Mouse (Mus musculus) retina, postnatal 7 days (tissue): ENCODE data around the gene Dok1.

Experiments used
- DNase-seq: peaks from one replicate; pipeline ENCODE4 v3.0.0-alpha.2; 2012; ENCODE audit warnings: low read depth, low spot score

Dok1 gene

GRCm38 (mm10) chr6:83014482-83015466 lies 18.5 kb downstream of the Dok1 start:
- DNase-seq, result no peak

- no peak for DNase-seq
Measured at GRCm38 (mm10) chr6:83013444-83013843, 19.8 kb downstream of the Dok1 start.

DNA sequence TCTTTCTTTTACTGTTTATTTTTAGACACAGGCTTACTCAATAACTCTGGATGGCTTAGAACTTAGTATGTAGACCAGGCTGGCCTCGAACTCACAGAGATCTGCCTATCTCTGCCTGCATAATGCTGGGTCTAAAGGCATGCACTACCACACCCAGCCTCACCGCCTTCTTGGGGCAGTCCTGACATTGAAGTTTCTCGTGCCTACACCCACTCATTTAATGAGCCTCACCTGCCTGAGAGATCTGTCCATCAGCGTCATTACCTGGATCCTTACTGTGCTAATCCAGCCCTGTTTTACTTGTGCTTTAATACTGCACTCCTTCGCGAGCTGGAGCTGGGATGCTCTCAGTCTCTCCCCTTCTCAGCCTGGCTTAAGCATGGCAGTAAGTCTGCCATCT lies 21.5 kb downstream of the Dok1 start:
- DNase-seq, result no peak

GRCm38 (mm10) chr6:83011255-83011654 lies 22.0 kb downstream of the Dok1 start:
- no peak for DNase-seq

- DNase-seq, result no peak
Measured at GRCm38 (mm10) chr6:83010010-83010409, 23.3 kb downstream of the Dok1 start.

GRCm38 (mm10) chr6:83008659-83009058 lies 24.6 kb downstream of the Dok1 start:
- no peak for DNase-seq

DNA sequence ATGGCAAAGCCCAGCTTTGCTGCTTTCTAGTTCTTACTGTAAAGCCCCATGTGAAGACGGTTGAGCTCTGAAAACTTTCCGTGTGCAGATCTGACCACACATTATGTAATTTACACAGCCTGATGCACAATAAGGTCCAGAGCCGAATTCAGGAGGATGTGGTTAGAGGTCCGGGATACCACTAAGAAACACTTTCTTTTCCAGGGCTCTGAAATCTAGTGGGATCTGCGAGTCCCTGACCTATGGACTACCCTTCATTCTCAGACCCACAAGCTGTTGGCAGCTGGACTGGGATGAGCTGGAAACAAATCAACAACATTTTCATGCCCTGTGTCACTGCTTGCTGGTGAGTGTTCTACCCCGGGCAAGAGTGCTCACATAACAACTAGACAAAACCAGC lies 27.2 kb downstream of the Dok1 start:
- no peak for DNase-seq

DNA sequence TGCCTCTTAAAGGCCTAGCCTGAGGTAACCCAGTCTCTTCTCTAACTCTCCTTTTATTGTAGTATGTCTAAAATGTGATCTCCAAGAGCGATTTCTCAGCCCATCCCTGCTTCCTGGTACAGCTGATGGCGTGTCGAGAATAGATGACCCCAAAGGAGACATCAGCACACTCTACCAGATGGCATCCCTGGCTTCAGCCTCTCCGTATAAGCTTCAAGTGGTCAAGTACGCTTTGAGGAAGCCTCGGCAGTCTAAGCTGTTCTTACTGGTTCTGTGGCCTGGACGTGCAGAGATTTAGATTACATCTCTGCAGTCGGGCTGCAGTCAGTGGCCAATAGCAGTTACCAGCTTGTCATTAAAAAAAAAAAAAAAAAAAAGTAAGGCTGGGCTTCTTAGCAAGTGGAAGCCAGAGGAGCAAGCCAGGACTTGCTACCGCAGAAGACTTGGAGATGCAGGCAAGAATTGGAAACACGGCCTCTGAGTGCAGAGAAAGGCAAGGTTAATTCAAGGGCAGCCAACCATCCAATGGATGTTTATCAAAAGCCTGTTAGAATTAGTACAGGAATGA lies 27.7 kb downstream of the Dok1 start:
- no peak for DNase-seq

GRCm38 (mm10) chr6:83004872-83005271 lies 28.4 kb downstream of the Dok1 start:
- DNase-seq, result no peak

- DNase-seq, result no peak
Measured at GRCm38 (mm10) chr6:83004309-83004708, 29.0 kb downstream of the Dok1 start.

- no peak for DNase-seq
Measured at GRCm38 (mm10) chr6:83003850-83004249, 29.4 kb downstream of the Dok1 start.

GRCm38 (mm10) chr6:83003082-83003481 lies 30.2 kb downstream of the Dok1 start:
- DNase-seq, result no peak

DNA sequence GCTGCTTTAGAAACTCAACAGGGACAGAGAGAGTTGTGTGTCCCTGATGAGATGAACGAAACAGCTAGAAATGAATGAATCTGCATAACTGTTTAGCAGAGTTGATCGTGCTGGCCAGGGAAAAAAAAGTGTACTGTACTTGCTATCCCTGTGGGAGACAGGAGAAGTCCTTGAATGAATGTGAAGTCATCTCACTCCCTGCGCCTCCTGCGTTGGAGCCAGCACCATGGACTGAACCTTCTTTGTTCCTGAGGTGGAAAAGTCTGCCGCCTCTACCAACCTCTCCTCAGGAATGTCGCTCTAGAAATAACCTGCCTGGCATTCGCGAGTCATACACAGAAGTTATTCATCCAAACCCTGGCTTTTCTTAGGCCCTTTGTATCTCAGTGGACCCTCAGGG lies 33.3 kb downstream of the Dok1 start:
- no peak for DNase-seq

DNA sequence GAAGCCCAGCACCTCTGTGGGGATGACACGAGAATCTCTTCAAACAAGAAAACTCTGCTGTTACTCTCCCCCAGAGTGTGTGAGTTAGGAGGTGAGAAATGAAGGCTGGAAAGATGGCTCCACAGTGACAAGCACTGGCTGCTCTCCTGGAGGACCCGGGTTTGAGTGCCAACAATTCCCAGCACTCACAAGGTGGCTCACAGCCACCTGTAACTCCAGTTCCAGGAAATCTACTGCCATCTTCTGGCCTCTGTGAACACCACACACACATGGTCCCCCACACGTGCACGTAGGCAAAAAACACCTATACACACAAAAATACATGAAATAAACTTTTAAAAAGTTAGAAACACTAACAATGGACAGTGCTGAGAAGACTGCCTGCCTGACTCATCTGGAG lies 34.9 kb downstream of the Dok1 start:
- DNase-seq, result no peak

DNA sequence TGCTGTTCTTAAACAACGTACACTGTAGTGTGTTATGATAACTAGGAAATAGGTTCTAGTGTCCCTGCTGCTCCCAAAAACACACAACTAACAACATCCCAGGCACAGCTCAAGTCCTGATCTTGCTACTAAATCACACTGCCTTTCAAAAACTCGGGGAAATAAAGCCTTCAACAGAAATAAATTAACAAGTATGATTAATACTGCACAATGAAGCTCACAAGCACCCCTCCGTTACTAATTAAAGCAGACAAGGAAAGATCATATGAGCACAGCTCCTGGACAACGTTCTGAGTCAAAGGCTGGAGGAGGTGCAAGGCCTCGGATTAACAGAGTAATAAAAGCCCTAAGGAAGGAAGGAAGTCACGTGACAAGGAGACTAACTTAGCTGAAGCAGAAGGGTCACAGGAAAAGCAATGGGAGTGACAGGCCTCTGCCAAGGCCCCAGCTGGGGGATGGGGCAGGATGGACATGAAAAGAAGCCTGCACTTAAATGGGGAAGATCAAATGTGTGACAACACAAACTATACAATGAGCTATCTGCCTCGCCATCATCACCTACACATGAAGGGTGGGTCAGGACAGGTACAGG lies 35.7 kb downstream of the Dok1 start:
- DNase-seq, result no peak

DNA sequence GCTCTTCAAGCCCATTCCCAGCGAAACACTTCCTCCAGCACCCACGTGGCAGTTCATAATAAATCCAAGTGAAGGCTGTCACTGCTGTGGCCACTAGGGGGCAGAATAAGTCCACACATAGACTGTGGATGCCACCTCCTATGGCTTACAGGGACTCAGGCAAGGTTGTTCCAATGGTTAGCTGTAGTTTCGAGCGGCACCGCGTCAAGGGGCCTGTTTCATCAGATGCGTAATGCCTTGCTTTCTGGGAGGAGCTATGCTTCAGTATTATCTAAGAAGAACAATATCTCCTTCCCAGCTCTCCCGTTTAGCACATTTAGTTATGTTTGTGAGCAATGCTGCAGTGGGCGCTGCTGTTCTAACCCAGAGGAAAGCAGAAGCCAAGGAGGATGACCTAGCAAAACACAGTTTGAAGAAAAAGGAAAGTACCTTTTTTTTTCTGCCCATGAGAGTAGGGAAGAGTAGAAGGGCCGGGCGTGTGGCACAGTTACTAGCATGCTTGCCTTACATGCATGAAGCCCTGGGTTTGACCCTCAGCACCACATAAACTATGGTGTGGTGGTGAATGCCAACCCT lies 36.4 kb downstream of the Dok1 start:
- peak; percentile 91 for DNase-seq

- DNase-seq, result no peak
Measured at GRCm38 (mm10) chr6:82994372-82994771, 38.9 kb downstream of the Dok1 start.

DNA sequence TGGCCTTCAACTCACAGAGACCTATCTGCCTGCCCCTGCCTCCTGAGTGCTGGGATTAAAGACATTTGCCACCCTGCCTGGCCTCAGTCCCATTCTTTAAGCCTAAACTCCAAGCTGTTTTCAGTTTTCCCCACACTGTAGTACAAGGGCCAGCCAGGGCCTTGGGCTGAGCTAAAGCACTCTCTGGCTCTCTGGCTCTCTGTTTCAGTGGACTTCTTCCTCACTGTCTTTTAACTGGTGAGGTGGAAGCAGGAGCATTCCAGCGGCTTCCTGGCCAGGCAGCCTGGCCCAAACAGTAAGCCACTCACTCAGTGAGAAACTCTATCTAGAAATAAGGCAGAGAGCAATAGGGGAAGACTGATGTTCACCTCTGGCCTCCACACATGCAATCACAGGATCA lies 39.6 kb downstream of the Dok1 start:
- DNase-seq, result no peak

DNA sequence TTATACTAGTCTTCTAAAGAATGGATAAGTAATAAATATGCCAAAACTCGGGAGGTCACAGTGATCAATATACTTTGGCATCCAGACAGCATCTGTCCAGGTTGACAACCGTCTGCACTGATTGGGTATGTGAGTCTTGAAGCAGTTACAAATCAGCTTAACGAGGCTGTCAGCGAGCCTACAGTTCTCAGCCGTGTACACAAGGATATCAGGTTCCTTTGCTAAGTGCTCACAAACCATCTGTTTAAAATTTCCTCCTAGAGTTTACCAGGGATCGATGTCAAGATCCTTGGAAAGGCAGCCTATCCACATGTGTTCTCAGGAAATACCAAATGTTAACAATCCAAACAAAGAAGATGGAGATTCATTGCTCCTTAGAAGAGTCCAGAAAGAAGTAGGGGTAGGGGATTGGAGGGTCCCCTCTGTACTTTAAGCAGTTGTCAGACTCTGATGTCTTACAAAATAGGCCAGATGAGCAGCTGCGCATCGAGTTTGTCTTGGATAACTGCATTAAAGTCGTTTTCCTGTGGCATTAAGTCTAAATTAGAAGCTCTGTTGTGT lies 45.8 kb downstream of the Dok1 start:
- DNase-seq, result no peak
